Mouse (Mus musculus) spleen, postnatal 36 days (tissue): ENCODE measurements around the gene Kdm4a.

Experiments
- DNase-seq, 2 experiments: peaks; one replicate each; pipeline ENCODE4 v3.0.0; 2022; ENCODE audit warnings: low spot score in 2 of 2, mixed read lengths in 1 of 2

Gene Kdm4a

DNA sequence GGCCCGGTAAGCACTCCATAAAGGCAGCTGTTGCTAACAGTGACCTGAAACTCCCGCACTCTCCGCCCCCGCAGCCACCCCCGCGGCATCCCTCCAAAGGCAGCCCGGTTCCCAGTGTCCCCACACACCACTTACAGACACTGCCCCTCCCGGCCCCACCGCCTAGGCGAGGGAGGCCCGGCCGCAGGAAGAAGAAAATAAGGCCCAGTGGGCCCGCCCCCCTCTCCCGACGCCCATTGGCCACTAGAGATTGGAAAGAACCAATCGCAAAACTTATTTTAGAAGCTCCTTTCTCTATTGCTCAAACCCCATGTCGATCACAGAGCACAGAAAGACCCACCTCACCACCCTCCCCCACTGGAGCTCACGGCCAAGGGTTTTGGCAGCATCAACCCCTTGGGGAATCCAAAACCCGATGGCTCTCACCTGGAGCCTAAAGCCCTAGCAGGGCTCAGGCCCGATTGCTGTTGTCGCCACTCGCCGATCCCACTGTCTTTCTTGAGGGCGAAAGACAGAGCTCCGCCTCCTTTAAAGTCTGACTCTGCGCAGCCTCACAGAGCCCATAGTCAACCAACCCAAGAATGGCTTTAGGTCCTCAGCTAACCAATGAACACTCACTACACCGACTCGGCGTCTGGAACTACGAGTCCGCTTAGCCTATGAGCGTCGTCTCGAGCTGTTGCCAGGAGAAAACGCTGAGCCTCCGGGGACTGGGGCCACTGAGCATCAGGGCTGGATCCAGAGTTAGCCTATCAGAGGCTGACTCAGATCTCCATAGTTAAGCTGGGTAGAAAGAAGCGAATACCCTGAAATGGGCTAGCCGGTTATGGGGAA, at the start of gene Kdm4a:
Kdm4a (minus strand) TSS at position 577 of the 834 bp plus-strand sequence.
- peak; percentile 94 to 96 for DNase-seq

DNA sequence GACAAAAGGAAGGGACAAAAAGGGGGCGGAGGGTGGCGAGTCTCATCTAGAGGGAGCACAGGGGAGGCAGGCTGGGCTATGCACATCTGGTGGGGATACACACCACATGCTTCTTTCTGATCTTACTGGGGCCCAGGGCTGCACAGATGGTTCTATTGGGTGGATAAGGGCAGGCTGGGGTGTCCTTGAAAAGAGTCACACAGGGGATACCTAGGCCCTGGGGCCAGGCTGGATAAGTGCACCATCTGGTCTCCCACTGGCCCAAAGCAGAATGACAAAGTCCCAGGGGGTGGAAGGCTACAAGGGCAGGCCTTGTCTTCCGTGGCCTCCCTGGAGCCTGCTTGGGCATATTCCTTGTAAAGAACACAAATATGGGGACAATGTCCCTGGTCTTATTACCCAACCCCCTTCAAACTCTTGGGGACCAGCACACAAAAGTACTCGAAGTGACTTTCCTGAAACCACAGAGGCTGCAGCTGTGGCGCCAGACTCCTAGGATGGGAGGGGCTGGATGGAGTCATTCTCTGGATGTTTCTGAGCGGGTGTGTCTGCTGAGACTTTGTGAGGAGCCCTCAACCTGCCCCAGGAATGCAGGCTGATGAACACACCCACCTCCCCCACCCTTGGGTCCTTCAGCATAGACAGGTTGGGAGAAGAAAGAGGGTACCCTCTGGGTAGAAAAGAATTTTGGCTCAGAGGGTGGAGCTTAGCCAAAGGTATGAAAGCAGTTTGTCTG, 49.4 kb upstream of the Kdm4a start:
- no peak for DNase-seq

DNA sequence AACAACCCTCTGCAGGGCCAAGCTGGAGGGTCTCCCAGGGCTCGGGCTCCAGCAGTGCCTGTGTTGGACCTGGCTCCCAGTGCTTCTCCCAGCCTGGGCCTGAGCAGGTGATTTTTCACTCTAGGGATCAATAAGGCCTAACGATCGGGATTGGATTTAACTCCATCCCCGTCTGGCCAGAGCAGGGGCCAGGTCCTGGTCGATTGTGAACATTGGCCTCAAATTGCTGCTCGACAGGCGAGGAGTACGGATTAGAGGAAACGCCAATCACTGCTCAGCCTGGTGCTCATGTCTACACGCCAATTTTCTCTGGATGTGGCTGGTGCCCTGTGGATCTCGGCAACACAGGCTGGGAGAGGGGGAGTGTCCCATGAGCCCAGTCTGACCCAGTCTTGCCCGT, 47.6 kb upstream of the Kdm4a start:
- no peak for DNase-seq

DNA sequence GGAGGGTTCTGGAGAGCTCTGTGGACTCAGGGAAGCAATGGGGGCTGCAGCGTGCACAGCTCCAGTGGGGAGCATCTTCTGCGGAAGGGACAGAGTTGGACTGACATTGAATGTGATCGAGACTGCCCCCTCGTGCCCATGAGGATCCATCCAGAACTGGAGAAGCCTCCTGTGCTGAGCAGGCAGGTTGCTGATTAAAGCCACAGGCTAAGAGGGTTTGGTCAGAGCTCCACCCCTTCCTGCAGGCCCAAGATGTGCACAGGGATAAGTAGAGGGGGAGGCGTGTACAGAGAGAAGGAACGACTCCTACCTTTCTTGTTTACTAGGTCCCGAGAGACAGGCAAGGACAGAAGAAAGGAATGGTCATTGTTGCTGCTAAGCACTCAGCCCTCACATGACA, 41.4 kb upstream of the Kdm4a start:
- no peak for DNase-seq

DNA sequence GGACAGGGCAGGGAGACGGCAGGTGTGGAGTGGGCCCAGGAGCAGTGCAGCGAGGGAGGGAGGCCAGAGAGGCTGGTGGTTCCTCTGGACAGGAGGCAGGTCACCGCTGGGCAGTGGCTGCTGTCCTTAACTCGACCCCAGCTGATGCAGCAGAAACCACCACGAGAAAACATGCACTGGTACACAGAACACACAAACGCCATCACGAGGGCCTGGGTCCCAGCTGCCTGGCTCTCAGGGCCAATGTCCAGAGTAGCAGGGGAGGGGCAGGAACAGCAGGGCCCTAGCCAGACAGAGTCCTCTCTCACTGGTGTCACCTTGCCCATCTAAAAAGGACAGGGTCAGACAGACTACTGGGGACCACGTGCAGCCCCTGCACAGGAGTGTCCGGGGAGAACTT, 40.9 kb upstream of the Kdm4a start:
- no peak for DNase-seq

DNA sequence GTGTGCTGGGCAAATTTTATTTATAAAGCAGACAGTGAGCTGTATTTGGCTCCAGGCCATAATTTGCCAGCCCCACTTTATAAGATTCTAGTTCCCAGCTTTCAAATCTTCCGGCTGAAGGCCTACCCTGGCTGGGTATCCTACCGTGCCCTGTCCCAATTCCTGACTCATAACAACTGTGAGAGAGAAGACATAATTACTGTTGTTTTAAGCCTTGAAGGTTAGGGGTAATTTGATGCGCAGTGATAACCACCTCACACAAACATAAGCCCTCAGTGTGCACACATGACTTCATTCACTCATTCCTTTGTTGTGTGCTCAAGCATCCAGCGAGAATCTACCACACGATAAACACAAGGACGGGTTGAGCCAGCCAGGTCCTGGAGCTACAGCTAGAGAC, 39.6 kb upstream of the Kdm4a start:
- no peak for DNase-seq

DNA sequence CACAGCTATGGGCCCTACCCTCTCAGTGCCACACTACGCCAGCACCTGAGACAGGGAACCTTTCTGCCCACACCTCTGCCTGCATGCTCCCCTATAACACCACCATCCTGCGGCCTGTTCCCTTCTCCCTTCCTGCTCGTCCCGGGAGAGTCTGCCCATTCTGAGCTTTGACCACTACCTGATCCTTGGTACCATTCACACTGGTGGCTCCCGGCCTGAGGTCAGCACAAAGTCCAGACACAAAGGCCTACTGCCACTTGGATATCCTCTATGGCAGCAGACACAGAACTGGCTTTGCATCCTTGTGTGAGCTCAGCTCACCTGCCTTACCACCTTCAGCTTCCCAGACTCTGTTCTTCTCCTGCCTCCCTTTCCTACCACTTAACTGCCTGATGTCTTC, 38.7 kb upstream of the Kdm4a start:
- no peak for DNase-seq

DNA sequence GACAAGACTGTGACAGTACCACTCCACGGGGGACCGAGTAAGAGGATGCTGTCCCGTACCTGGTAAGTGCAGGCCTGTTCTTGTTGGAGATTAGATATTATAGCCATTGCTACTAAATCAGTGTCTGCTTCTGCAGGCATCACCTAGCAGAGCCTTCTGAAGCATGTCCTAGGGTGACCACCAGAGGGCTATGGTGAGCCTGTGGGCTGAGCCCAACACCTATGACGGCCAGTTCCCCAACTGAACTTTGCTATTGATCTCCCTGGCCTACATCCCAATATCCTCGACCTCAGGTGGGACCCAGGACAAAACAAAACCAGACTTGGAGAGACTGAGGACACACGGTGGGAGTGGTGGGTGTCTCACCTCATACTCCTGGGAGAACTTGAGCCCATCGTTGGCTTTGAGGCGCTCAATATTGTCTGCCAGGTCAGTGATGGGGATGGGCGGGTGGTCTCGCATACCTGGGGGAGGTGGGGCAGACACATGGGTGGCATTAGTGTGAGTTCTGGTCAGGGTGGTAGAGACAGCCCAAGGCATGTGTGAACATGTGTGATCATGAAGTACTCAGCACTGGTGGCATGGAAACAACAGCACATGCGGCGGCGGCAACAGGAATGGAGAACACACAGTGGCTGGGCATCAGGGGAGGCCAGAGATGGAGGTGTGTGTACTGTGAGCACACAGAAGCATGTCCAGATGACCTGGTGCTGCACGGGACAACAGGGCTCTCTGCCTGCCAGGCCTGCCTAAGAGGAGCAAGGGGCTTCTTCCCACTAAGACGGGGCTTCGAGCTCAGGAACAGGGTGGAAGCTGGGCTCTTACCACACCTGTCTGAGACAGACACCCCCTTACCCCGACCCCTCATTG, 37.1 kb upstream of the Kdm4a start:
- DNase-seq = peak; percentile 24

DNA sequence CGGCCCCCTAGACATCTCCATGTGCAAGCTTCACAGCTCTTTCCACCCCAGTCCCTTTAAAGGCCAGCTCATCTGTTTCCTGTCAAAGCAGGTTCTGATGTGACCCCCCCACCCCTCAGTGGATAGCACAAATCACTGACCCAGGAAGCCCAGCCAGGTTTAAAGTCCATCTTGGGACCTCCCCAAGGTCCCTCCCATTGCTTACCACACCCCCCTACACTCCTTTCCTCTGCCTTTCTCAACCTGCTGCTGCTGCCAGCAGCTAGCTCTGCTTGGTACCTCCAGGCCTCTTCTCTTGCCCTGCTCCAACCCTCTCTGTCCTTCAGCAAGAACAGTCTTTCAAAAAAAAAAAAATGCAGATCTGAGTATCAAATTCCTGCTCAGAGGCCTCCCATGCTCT, 35.0 kb upstream of the Kdm4a start:
- DNase-seq = no peak

DNA sequence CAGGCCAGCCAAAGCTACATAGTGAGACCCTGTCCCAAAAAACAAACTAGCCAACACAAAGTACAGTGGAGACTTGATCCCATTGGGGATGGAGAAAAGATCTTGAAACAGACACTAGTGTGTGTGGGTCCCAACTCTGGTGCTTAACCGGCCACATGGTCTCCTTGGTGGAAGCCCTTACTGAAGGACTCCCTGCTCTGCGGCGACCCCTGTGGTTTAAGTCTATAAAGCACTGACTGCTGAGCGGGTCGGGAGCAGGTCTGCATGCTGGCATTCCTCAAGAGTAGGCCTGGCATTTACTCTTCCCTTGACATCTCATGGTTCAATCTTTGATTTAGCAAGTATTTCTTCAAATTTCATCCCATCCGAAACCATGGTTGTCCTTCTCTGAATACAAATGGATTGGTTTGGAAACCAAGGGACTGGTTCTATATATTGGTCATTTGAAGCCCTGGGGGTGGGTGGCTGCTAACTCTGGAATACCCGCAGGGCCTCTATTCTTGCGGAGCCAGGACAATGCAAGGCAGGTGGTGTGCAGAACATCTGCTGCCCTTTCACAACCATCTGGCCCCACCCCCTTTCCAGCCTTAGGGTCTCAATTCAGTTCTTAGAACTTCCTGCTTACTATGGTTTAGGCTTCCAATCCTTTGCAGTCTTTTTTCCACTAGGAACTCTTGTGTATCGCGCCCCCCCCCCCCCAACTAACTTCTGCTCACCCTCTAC, 27.2 kb upstream of the Kdm4a start:
- no peak for DNase-seq

DNA sequence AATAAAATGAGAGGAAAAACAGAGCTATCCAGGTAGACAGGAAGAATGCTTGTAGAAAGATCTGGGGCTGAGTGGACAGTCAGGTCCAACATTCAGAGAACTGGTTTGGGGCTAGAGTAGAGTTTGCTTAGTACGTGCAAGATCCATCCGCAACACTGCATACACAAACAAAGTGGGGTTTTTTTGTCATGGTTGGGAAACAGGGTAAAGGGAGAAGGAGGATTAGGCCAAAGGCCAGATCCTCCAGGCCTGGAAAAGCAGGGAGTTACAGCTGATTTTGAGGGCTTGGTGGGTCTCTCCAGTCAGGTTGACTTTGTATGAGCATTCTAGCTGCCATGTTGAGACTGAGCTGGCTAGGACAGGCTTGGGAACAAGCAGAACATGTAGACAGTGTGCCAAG, 26.1 kb upstream of the Kdm4a start:
- DNase-seq = no peak

DNA sequence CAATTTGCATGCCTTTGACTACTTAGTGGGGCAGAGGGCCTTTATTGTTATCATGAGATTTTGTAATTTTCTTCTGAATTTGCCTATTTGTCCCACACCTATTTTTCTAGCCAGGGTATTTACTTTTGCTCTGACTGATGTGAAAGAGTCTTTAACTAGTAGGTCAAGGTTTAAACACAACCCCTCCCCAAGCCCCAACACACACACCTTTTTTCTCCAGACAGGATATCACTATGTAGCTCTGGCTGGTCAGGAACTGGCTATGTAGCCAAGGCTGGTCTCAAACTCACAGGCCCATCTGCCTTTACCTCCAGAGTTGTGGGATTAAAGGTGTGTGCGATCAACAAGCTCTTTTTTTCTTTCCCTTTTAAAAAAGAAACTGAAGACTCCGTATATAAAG, 19.2 kb upstream of the Kdm4a start:
- no peak for DNase-seq

DNA sequence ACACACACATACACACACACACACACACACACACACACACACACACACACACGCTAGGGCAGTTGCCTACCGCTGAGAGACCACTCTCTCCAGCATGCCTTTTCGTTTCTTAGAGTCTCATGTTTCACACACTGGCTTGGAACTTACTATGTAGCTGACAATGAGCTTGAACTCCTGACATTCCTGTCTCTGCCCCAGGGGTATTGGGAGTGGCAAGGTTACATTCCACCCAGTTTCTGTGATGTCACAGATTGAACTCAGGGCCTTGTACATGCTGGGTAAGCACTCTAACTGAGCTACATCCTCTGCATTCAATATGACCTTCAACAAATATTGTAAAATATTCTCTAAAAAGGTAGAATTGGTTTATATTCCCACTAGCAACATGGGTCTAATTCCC, 18.8 kb upstream of the Kdm4a start:
- DNase-seq = no peak

DNA sequence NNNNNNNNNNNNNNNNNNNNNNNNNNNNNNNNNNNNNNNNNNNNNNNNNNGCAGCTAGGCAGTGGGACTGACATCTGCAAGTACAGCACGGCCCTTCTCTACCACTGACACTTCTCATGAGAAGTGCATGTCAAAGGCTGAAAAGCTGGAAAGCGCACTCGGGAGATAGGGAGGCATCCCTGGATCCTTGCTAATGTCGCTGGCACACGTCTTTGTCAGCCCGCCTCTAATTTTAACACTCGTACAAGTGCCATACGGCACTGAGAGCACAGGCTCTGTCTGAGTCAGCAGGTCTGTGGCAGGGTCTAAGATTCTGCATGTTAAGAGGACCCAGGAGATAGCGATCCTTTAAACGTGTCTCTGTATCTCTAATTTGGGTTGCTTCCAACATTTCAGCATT, 16.3 kb upstream of the Kdm4a start:
- no peak for DNase-seq

DNA sequence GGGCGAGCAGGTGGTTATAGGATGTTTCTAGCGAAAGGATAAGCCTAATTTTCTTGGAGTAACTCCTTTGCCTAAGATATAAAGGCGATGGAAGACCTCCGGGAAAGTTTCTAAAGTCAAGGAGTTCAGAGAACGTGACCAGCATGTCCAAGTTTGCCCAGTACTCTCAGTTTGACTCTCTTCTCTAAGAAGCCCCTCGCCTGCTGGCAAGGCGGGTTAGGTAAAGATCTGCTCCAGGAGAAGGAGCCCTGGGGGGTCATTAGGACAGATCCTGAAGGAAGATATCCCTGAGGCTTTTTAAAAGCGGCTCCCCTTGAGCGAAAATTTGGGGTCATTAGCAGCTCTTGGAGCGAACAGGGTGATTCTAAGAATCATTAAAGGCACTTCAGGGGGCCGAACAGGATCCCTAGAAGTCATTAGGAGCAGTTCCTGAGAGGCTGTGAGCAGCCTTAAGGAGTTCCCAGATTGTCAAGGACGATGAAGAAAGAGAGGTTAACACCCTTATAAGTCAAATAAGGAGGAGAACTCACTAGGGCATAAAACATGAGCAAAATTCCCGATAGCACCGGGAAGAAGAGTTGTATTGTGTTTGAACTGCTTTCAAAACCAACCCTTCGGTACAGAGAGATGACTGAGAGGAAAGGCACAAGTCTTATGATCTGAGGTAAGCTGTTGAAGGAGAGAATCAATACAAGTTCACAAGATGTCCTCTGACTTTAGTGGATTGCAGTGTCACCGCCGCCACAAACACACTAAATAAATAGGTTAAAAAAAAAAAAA, 648 bp upstream of the Kdm4a start:
- no peak for DNase-seq

DNA sequence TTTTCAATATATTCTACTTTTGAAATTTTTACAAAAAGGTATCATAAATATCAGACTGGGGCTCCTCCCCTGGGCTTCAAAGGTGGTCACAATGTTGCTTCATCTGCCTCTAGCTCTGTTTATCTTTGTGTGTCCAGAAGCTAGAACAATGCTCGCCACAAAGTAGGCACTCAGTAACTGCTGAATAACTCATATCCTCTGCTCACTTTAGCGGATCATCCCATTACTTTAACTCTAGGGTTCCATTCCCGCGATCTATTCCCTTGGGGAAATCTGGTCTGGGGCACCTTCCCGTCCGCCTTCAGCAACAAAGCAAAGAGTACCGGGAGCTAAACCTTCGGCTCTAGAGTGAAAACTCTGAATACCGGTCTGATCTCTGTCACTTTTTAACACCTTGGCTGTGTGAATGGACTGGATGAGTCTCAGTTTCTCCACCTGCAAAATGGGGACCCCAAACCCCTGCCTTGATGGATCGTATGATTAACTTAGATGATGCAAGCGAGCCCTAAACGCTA, 834 bp downstream of the Kdm4a start:
- DNase-seq = no peak

DNA sequence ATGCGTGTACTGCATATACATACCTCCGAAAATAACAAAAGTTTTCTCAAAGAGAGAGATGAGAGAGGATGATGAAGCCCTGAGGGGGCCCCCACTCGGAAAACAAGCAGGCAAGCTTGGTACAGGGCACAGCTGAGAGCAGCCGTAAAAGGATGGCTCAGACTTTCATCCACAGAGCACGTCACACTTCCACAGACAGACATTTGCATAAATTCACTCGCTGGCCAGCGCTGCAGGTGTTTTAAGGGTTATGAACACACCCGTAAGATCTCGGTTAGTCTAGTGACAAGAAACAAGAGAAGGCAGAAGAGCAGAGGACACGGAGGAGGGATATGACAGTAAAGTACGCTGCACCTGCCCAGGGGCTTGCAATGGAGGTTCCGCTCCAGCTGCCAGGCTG, 7.4 kb downstream of the Kdm4a start:
- DNase-seq = peak; percentile 32 to 35

DNA sequence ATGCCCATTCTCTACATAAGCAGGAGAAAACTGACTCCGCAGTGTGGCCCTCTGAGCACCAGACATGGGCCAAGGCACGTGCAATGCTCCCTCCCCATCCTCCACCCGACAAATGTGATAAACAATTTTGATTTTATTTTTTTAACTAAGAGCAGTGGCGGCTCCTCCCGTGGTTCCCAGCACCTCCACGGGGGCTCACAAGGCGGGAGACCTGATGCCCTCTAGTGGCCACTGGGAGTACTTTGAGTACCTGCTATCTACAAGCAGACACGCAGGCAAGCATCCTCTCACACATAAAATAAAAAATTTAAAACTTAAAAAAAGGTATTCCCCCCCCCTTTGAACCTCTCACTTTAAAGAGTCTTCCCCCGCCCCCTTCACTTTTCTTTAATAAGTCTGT, 8.8 kb downstream of the Kdm4a start:
- DNase-seq = no peak

DNA sequence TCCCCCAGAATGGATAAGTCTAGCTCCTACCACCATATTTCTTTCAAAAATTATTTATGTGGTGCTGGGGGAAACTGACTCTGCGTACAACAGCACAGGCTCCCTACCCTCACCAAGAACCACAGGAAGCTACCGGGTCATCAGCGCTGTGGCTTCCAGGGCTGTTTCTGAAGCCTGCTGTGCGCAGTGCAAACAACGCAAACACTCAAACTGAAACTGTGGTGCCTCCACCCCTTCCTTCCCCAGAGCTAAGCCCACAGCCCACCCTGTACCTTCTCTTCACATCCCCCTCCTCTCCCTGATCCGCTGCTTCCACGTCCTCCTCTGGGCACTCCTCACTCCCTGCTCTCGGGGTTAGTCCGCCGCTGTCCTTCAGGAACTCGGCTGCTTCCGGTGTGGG, 17.7 kb downstream of the Kdm4a start:
- DNase-seq = no peak

DNA sequence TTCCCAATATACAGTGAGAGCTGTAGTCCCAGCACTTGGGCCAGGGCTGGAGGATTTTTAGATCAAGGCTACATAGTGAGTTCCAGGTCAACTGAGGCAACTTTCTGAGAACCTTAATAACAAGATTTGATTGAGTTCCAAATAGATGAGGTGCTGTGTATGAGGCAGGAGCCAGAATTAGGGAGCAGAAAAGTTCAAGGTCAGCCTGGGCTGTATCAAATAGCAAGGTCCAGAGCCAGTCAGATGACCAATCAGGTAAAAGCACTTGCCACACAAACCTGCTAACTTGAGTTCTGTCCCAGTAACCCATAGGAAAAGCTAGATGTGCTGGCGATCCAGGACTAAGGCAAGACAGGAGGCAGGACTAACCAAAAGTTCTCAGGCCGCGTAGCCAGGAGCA, 22.2 kb downstream of the Kdm4a start:
- no peak for DNase-seq

DNA sequence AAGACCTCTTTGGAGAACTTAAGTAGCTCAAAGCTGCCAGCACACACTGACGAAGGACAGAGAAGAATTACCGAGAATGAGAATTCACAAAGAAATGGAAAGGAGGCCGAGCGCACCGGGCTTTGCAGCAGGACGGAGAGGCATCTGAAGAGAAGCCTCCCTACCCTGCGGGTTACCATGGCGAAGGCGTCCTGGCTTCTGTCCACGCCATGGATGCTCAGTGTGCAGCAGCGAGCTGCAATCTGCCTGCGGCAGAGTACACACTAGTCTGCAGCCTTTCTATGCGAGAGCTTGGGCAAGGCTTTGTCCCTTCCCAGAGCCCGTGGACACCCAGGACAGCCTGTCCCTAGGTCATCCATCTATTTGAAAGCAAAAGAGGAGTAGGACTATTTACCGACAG, 23.3 kb downstream of the Kdm4a start:
- DNase-seq = no peak
